Mouse (Mus musculus): Measurements from ENCODE around the gene Pam.

GRCm38 (mm10) chr1:97834354-97834822 is 261.1 kb downstream of the Pam start:
- TF ChIP-seq CTCF (IDR thresholded peaks at IDR 0.05; ENCODE audit: borderline replicate concordance, insufficient read depth, low read length) (no peak), POLR2A (IDR thresholded peaks at IDR 0.05; ENCODE audit: low read depth, low read length) (no peak)

All from embryonic fibroblast, embryonic 13.5 days (primary cell).